Mouse (Mus musculus): ENCODE measurements at regions not wholly inside any gene's neighbourhood (a gene's known extent, or its start where the extent isn't known, plus 50 kb on each side); places are given as distances from the start of the nearest gene placed in this dataset.

DNA sequence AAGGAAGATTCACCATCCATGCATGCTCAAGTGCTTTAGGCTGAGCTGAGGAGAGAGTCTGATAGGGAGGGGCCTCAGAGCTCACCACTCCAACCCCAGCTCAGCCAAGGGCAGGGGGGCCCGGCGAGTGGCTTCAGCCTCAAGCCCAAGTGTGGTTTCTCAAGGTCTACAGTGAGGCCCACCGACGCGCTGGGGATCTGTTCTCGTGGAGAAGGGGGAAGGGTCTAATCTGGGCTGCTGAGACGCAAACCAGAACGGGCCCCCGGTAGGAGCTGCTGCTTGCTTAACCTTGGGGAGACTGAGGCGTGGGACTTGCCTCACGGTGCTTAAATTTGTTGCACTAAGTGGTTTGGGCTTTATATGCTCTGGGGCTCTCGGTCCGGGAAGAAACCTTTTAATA, 70.9 kb downstream of the Asb1 start:
- no peak for DNase-seq

DNA sequence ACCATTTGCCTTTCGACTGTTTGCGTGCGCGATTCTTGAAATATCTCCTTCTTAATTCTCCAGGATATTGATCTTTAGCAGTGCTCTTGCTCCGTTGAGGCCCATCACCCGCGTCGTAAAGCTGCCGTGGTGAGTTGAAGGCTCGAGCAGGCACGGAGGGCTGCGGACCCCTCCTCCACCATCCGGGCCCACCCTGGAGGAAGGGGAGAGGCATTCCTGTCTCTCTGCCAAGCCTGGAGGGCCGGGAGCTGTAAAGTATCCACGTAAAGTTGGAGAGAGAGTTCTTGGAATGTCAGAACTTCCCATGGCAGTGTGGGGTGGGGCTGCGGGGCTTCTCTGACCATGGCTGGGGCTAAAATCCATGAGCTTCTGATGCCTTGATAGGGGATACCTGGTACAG, 71.3 kb downstream of the Asb1 start:
- no peak for DNase-seq

DNA sequence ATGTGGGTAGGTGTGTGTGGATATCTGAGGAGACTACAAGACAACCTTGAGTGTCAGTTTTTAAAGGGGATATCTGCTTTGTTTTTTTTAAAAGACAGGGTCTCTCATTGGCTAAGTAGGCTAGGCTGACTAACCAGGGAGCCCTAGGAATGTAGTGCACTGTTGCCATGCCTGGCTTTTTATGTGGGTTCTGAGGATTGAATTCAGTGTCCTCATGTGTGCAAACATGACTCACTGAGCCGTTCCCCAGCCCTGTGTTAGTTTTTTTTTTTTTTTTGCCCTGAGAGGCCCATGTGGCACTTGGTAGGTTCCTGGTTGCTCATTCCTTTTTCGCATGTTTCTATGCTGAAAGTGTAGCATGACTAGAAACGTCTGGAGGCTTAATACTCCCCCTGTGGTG, 72.6 kb downstream of the Asb1 start:
- DNase-seq: no peak

DNA sequence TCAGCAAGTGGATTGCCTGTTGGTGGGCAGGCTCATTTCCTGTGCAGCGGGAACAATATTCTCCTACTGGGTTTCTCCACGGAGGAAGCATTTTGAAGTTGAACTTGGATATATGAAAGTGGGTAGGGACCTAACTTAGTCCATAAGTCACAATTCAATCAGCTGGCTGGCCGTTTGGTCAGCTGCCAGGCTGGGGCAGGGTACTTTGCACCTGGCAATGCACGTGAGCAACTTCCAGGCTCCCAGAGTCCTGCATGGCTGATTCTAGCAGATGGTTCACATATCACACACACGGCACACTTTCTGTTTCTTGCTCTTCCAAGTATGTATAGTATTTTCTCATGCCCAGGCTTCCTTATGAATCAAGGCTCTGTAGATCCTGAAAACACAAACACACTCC, 75.1 kb downstream of the Asb1 start:
- peak; percentile 63 to 81 for DNase-seq

DNA sequence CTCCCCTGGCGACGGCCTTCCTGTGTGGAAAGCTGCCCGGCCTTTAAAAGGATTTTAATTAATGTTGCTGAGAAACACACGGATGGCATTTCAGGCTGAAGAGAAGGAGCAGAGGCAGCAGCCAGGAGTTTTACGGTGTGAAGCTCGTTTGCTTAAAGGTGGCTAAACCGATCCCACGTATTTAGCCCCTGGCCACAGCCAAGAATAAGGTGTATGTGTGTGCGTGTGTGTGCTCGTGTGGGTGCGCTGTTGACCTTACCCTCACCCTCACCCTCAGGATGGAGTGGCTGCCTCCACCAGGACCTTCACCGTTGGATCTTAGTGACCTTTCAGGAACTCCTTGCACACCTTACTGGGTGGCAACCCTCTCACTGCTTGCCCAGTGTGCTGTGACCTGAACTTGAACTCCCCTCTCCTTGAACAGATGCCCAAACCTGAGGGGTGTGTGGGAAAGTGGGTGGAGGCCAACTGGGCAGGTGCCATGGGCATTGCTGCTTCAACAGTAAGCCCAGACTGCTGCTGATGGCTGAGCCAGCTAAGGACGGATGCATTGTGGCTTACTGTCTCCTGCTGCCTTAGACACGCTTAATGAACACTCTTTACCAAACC, 78.3 kb downstream of the Asb1 start:
- DNase-seq: peak; percentile 23 to 46

DNA sequence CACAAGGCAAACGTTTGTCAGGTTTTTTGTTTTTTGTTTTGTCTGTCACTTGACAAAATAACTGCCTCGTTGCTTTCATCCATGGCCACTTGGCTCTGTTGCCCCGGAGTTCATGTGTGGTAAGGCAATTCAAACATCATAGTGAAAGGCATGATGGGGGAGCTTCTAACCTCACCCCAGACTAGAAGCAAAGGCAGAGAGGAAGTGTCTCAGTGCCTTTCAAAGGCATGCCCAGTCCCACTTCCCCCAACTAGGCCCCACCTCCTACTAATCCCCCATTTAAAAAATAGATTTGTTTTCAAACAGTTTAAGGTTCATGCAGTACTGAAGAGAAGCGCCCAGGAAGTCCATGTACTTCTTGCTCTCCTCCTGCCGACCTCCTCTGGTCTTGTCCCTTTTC, 80.8 kb downstream of the Asb1 start:
- DNase-seq: no peak

DNA sequence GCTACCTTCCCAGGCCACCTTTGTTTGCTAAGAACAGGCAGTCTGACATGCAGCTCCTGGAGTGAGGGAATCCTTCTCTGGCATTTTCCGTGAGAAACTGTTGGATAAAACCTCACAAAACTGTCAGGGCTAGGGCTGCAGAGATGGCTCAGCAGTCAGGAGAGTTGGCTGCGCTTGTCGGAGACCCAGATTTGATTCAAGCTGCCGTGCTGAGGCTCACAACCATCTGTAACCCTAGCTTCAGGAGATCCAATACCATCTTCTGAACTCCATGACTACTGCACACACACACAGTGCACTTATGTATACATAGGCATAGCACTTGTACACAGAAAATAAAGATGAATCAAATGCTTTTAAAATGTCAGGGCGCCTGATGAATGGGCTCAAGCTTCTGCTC, 82.5 kb downstream of the Asb1 start:
- DNase-seq: no peak

DNA sequence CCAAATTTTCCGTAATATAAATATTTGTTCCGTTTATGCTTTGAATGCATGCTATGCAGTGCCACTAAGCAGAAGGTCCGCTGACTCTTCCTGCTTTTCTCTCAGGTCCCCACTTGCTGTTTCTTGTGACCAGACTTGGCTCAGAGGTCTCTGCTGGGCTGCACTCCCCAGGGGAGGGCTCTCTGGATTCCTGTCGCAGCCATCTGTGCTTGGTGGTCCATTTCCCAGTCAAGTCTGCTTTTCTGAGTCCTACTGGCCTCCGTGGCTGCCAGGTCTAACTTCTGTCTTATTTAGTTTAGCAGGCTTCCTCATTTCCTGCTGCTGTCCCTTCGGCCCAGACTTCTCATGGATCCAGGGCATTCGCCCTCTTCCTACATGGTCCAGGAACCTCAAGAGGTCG, 83.7 kb downstream of the Asb1 start:
- no peak for DNase-seq

DNA sequence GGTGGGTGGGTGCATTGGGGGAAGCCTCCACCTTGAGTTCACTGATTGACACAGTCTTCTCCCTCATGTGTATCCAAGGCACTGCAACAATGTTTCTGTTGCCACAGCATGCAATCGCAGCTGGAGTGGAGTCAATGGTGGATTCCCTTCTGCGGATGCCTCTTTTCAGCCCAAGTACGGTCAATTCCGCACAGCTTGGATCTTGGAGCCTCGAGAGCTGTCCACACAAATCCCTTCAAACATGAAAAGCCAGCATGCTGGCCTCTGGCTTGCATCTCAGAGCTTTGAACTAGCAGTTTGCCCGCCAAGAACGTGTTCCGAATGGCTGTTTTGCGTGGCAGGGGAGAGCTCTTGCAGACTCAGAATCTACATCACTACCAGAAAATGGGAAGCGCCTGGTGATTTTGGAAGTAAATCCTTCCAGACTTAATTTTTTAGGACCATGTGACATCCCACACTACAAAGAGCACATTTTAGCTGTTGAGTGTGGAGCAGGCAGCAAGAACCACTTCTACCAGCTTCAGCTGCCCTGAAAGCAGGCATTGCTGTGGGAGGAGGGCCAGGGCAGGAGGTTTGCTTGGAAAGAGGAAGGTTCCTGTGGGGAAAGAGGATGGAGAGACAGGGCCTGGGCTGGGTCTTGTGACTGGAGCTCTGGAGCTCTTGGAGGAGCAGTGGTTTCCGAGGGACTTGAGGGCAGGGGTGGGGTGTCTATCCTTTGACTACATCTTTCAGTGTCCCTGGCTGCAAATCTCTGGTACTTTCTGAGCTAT, 84.4 kb downstream of the Asb1 start:
- no peak for DNase-seq

DNA sequence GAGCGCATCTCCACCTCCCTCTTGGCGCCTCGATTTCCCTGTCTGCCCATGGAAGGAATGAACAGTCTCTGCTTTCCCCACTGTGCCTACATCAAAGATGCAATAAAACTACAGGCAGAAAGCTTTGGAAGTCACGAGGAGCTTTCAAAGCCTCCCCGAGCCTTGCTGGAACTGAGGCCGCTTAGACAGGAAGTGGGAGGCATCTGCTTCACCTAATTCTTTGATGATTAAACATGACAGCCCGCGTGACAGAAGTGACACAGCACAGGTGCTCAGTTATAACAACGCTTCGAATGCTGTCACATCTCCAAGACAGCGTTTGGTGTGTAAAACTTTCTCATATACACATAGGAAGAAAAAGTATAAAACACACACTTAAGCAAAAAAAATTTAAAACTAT, 85.7 kb downstream of the Asb1 start:
- no peak for DNase-seq

DNA sequence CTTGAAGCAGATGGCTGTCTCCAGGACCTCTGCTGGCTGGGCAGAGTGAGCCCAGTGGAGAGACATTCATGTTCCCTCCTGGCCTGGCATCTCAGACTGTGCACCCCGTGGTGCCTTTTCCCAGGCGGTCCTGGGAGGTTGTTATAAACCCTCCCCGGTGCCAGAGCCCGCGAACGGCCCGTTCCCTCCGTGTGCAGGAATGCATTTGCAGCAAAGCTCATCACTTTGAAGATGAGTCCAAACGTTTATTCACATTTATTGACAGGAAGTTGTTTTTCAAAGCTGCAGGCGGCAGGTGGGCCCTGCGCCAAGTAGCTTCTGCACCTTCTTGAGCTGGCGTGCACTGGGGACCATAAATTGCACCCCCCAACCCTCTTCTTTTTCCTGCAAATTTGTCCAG, 89.9 kb downstream of the Asb1 start:
- peak in 1 of 2 experiments; percentile 14 for DNase-seq

DNA sequence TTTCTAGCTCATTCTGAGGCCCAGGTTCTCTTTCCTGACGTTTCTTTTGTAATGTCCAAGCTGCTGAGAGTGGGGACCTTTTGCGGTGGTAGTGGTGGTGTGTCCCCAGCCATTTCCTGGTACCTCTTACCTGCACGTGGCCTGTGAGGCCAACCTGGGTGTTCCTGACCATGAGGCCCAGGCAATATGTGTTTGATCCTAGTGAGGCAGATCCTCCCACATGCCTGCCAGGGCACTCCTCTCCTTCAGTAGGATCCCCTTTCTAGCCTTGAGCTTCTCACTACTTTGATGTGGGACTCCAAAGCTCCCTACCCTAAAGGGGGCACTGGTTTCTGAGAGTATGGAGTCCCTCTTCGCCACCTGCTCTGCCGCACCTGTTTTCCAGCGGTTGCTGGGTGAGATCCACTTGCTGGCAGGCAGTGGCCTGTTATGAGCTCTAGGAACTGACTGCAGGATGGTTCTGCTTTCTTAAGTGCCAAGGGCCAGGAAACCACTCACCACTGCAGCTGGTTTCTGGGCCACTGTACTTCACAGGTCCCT, 90.6 kb downstream of the Asb1 start:
- DNase-seq: no peak

DNA sequence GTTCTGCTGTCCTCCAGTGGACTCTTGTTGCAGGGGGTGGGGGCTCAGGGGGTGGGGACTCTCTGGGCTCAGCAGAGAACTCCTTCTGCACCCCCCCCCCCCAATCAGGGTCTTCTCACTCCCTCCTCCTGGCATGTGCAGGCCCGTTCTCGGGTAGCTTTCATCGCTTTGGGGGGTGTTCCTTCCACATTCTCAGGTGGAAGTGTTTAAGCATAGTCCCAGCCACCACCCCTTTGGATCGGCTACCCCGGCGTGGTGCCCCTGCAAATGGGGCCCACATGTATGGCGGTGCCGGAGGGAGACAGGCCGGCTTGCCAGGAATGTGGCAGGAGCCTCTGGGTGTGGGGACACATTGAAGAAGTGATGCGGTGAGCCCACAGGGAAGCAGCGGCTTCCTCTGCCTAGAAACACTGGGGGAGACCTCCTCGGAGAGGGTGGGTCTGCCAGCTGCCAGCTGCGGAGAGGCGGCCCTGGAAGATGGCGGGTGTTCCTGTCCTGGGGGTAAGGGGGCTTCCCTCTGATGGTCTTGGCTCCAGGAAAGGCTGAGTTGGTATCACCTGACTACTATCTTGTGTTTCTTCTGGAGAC, 92.7 kb downstream of the Asb1 start:
- DNase-seq: no peak

DNA sequence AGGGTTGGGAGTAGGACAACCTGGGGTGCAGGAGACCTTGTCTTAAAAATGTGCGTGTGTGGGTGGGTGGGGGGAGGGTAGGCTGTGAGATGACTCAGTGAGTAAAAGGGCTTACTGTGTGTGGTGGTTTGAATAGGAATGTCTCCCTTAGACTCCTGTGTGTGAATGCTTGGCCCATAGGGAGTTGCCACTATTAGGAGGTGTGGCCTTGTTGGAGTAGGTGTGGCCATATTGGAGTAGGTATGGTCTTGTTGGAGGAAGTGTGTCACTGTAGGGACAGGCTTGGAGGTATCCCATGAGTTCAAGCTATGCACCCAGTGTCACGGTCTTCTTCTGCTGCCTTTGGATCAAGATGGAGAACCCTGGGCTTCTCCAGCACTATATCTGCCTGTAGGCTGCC, 96.2 kb downstream of the Asb1 start:
- DNase-seq: no peak

DNA sequence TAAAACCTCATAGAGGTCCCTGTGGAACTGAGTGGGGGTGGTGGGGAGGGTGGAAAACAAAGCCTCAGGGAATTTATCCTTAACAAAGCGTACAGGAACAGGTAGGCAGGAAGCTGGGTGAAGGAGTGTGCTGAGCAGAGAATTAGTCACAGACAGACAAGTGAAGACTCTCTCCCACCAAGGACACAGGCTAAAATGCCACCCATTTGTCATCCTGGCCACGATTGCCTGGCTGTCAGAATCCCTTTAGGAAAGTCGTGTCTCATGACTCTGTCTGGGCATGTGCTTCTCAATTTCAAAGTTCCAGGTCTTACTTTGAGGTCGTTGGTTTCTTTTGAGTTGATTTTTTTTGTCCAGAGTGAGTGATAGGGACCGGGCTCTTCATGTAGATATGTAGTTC, 100.2 kb downstream of the Asb1 start:
- no peak for DNase-seq

DNA sequence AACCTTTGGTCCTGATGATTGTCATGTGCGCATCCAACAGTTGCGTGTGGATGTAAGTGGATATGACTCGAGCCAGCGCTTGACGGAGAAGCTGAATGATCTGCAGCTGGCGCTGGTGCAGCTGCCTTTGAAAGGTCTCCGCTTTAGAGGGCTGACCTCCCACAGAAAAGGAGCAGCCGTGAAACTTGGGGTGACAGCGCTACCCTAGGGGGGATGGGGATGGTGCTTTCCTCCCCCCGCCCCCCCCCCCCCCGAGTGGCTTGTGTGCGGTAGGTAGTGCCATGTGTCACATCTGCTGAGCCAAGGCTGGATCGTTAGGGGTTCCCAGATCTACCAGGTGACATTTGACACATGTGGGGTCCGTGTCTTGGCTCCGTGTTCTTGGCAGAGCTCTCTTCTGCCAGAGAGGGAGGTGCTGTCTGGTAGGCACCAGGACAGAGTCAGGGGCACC, 118.7 kb downstream of the Asb1 start:
- no peak for DNase-seq

DNA sequence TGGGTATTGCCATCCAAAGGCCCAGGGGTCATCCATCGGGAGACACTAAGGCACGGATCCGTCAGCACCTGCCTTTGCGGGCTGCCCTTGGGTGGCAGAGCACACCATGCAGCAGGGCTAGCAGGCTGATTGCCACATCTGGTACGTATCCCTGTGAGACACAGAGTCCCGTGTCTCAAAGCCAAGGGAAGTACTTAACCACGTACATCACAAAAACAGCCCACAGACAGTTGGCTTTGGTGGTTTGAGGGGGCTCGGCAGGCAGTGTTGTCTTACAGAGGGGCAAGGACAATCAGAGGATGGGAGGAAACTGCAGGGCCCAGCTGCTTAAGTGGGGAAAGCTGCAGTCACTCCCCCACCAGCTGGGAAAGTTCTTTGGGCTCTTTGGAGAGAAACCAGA, 119.1 kb downstream of the Asb1 start:
- DNase-seq: no peak

DNA sequence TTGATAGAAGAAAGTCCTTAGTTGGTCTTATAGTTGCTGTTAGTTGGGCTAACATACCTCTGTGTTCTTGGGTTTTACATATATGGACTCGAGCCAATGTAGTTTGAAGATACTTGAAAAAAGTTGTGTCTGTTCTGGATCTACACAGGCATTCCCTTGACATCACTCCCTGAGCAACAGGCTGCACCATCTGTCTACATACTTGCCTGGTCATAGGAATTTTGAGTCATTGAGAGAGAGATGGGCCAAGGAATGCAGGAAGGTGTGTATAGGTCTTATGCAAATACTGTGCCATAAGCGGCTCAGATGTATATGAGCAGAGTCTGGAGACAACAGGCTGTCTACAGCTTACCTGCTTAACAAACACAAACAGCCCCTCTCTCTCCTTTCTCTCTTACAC, 122.9 kb downstream of the Asb1 start:
- DNase-seq: no peak

DNA sequence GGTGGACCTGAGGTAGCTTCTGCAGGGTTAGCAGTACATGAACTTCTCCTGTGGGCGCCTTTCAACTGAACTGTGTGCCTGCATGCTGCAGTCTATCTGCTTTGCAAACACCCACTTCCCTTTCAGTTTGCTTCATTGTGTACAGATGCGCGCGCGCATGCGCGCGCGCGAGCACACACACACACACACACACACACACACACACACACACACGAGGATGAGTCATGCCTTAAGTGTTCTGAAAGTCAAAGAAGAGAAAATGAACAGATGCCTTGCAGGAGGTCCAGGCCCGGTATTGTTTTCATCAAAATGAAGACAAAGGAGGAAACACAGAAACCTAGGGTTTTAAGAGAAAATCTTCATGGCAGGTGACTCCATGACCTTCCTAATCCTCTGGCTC, 124.3 kb downstream of the Asb1 start:
- no peak for DNase-seq

DNA sequence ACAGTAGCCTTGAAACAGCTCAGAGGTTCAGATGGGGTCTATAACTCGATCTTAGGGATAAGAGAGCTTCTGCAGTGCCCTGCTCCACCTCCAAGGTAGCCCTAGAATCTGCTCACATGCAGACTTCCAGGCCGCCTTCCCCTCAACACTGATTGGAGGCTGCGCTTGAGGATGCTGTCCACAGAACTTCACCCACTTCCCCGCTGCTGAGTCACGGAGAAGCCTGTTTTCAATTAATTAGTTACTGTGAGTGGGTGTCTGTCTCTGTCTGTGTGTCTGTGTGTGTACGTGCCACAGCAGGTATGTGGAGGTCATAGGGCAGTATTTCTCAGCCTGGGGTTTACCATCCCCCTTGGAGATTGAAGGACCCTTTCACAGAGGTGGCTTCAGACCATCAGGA, 128.2 kb downstream of the Asb1 start:
- DNase-seq: no peak

DNA sequence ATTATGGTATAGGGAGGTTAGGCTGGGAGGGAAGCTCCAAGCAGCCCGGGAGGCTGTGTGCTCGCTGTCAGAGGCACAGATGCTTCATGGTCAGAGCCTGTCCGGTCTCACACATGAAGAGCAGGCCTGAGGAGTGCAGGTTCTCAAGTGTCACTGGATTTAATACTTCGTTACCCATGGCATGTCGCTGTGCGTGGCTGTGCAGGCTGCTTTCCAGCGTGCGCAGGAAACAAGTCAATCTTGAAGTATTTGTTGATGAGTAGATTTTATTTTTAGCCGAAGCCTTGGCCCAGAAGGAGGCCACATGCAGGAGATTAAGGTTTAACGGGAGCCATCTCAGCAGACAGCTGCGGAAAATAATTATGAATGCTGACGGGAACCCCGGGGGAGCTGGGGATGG, 130.3 kb upstream of the Twist2 start:
- DNase-seq: peak in 1 of 2 experiments; percentile 8

DNA sequence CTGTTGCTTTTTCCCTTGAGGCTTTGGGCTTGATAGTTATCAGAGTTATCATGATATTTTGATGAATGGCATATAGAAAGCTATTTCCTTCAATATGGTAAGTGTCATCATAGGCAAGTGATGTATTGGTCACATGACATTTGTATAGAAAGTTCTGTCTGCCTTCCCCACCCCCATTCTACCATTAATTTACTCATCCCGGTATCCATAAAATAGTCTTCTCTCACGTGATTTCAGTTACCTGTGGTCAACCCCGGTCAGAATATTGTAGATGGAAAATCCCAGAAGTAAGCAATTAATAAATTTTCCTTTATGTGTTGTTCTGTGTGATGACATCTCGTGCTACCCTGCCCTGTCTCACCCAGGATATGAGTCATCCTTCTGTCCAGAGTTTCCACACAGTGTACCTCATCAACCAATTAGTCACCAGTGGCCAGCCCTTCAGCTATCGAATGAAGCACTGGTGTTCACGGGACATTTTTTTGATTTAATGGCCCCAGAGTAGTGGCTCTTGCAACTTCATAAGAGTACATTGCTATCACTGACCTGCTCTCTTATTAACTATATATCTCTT, 127.1 kb upstream of the Twist2 start:
- DNase-seq: no peak

DNA sequence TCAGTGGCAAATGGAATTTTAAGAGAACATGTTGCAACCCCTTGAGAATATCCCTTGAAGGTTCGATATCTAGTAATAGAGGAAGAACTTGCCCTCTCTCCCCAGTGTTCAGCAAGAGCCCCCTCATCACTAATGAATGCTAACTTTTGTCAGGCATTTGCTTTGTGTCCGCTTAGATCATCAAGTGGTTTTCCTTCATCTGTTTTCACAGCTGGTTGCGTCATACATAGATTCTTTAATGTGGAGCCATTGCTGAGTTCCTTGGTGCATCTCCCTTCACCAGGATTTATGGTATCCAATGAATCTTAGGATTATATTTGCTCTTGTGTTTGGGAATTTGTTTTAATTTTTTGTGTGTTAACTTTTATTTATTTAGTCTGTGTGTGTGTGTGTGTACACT, 124.2 kb upstream of the Twist2 start:
- no peak for DNase-seq

DNA sequence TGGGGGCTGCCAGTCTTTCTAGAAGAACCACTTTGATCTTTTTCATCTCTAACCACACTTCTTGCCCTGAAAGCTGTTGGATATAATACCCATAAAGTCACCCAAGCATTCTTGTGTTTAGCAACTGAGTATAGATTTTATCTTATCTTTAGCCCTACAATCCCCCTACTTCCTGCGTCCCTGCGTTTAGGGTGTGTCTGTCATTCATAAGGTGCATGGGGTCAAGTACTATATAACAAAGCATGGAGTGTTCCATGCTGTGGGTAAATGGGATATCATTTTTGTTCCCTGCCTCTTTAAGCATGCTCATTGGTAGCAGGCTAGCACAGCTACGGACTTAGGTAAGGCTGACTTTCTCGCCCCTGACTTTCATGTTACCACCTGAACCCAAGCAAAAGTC, 122.5 kb upstream of the Twist2 start:
- DNase-seq: no peak
